Mouse (Mus musculus) heart, postnatal 0 days (tissue): ENCODE measurements around the gene Pigf. TPM values are rescaled to one million over a fixed set of nuclear protein-coding genes. Genes with fewer than 3 reads are reported as not detected.

ENCODE experiments used
- ATAC-seq: fragments of 200-750 bp; cut with Nextera tagmentation; 2 replicates; pipeline ENCODE4 v1.8.0; 2017; ENCODE audit warnings: low read depth, moderate number of reproducible peaks, moderate library complexity; ENCODE audit not compliant: insufficient read depth
- DNase-seq: peaks from one replicate; pipeline ENCODE4 v3.0.0-alpha.2; 2016; ENCODE audit warnings: low spot score
- H3K27ac ChIP-seq: fragments of 300-500 bp; sonication (generic); 2 replicates; pipeline ENCODE4 v1.5.1; 2014; ENCODE audit warnings: low read depth, mild to moderate bottlenecking
- H3K27me3 ChIP-seq: fragments of 300-500 bp; sonication (generic); 2 replicates; pipeline ENCODE4 v1.6.1; 2014; ENCODE audit warnings: low read length, mixed read lengths; ENCODE audit not compliant: control insufficient read depth, insufficient read depth
- H3K36me3 ChIP-seq: fragments of 300-500 bp; sonication (generic); replicated peaks from 2 replicates; pipeline ENCODE4 v1.6.1; 2014; ENCODE audit warnings: low read length, mixed read lengths; ENCODE audit not compliant: control insufficient read depth, insufficient read depth
- H3K4me1 ChIP-seq: fragments of 300-500 bp; sonication (generic); 2 replicates; pipeline ENCODE4 v1.6.1; 2014; ENCODE audit warnings: antibody characterized with exemption; ENCODE audit not compliant: control insufficient read depth, insufficient read depth
- H3K4me2 ChIP-seq: fragments of 300-500 bp; sonication (generic); 2 replicates; pipeline ENCODE4 v1.6.1; 2014; ENCODE audit warnings: low read depth, mild to moderate bottlenecking, low read length, moderate library complexity
- H3K4me3 ChIP-seq: fragments of 300-500 bp; sonication (generic); 2 replicates; pipeline ENCODE4 v1.5.1; 2014; ENCODE audit warnings: low read depth, low read length
- H3K9ac ChIP-seq: fragments of 300-500 bp; sonication (generic); replicated peaks from 2 replicates; pipeline ENCODE4 v1.6.1; 2014; ENCODE audit warnings: low read depth, low read length, mixed read lengths
- H3K9me3 ChIP-seq: fragments of 300-500 bp; sonication (generic); replicated peaks from 2 replicates; pipeline ENCODE4 v1.6.1; 2016; ENCODE audit warnings: low read length; ENCODE audit not compliant: control insufficient read depth
- CTCF ChIP-seq: IDR thresholded peaks from 2 replicates; pipeline ENCODE4 v1.5.1; 2016; ENCODE audit warnings: antibody characterized with exemption, control low read depth, low read depth
- EP300 ChIP-seq: IDR thresholded peaks from 2 replicates; pipeline ENCODE4 v1.6.1; 2016; ENCODE audit warnings: antibody characterized with exemption, low read depth
- WGBS: fragments of 180-500 bp; shearing (Covaris S2); extraction: QIAGEN DNeasy Blood & Tissue Kit; methylation state at CpG from one replicate; pipeline ENCODE4 v1.1.7; 2014; 5-methylcytosine and 5-hydroxymethylcytosine counted together
- polyA plus RNA-seq: library from polyadenylated mRNA; unstranded; fragments of >200 nt; fragmentation: Nextera tagmentation; extraction: Ambion mirVana; gene quantifications from 2 replicates; pipeline ENCODE4 v1.2.1, GENCODE M21; 2015
- total RNA-seq: library from RNA; depleted of rRNA; stranded (reverse); fragments of >200 nt; gene quantifications from 2 replicates; pipeline ENCODE4 v1.2.3, GENCODE M21; 2014; ENCODE audit warnings: low replicate concordance

Gene Pigf
- total and polyA plus RNA-seq, 2 experiments from 2014 or later = 9.0 to 10.1 TPM

DNA sequence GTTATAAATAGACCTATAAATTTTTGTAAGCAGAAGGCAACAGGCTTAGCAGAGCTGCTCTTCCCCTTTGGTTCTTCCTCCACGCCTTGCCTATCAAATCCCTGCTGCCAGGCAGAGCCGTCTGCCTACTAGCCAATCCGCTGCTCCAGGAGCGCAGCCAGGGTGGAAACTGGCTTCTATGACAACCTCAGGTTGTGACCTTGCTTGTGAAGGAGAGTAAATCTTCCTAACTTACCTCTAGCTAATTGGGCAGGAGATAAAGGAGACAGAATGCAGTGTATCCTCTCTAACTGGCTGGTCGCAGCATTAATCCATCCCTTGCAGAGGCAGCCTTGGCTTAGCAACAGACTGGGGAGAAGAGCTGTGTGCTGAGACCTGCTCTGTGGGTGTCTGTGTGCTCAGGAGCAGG lies 29.8 kb upstream of the Pigf start:
- Histone ChIP-seq H3K9me3 (no peaks in the 10 kb centered on the region), H3K4me3 (no peak overlapping the region), H3K36me3 (no peaks in the 10 kb centered on the region), H3K27me3 (no peaks in the 10 kb centered on the region), H3K4me2 (peak overlapping the region; percentile 3; the same call in 1 of the 2 replicates), H3K4me1 (peaks cover 17% of the 10 kb centered on the region), H3K27ac (peak overlapping the region; percentile 67), H3K9ac (no peak overlapping the region)
- DNase-seq (peak; percentile 75), ATAC-seq (peak; percentile 72)
- 20% methylated on average over 5 of the region's 5 CpGs for WGBS
- TF ChIP-seq EP300 = no peak
- TF ChIP-seq CTCF = no peak

DNA sequence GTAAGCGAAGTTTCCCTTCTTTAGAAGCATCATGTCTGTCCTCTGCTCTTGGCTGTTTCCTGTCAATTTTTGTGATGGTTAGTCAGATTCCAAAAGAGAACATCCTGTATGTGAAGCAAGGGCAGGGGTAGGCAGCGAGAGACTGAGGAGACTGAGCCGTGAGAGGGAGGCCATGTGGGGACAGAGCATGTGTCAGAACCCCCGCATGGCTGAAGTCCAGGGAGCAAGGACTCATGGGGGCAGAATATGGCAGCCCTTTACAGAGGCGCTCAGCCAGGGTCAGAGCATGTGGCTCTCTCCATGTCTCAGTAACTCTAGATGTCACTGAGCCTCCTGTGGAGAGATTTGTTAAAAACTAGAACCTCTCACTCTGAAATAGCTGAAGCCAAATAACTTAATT lies 28.7 kb upstream of the Pigf start:
- TF ChIP-seq CTCF = no peak
- TF ChIP-seq EP300 = no peak
- Histone ChIP-seq H3K9ac (no peak overlapping the region), H3K36me3 (no peaks in the 10 kb centered on the region), H3K4me3 (no peak overlapping the region), H3K4me2 (no peak overlapping the region), H3K27ac (no peak overlapping the region), H3K27me3 (no peaks in the 10 kb centered on the region), H3K9me3 (no peaks in the 10 kb centered on the region), H3K4me1 (peaks cover 17% of the 10 kb centered on the region)
- ATAC-seq = no peak
- DNase-seq = no peak
- 63% methylated on average over 5 of the region's 5 CpGs for WGBS

DNA sequence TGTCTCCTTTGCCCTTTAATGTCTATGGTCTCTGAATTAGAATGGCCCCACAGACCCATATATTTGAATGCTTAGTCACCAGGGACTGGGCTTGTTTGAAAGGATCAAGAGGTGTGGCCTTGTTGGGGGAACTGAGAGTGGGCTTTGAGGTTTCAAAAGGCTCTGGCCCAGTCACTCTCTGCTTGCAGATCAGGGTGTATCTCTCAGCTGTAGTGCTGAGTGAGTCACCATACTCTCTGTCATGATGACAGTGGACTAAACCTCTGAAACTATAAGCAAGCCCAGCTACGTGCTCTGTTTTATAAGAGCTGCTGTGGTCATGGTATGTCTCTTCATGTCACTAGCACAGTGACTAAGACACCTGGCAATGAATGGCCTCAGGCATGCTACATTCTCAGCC lies 27.2 kb upstream of the Pigf start:
- Histone ChIP-seq H3K4me3 (no peak overlapping the region), H3K9me3 (no peaks in the 10 kb centered on the region), H3K36me3 (no peaks in the 10 kb centered on the region), H3K9ac (no peak overlapping the region), H3K27me3 (no peaks in the 10 kb centered on the region), H3K4me2 (no peak overlapping the region), H3K27ac (no peak overlapping the region), H3K4me1 (peaks cover 13% of the 10 kb centered on the region)
- no peak for ATAC-seq
- TF ChIP-seq CTCF = no peak
- no peak for TF ChIP-seq EP300
- whole genome bisulfite sequencing = 75% methylated on average over 1 of the region's 1 CpGs
- no peak for DNase-seq

DNA sequence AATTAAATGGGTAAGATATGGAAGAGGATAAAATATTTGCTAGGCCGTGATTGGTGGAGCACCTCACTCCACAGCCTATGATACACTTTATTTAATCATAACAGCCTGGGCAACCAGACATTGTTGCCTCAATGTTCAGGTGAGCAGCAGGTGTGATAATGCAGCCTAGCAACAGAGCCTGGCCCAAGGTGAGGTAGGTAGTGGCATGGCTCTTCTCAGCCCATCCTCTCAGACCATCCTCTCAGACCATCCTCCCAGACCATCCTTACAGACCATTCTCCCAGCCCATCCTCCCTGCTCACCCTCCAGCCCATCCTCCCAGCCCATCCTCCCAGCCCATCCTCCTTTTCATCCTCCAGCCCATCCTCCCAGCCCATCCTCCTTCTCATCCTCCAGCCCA lies 26.4 kb upstream of the Pigf start:
- Histone ChIP-seq H3K4me2 (no peak overlapping the region), H3K9me3 (no peaks in the 10 kb centered on the region), H3K9ac (no peak overlapping the region), H3K4me3 (no peak overlapping the region), H3K4me1 (peaks cover 8% of the 10 kb centered on the region), H3K27me3 (no peaks in the 10 kb centered on the region), H3K36me3 (no peaks in the 10 kb centered on the region), H3K27ac (no peak overlapping the region)
- ATAC-seq (no peak), DNase-seq (no peak)
- WGBS = 87% methylated on average over 1 of the region's 1 CpGs
- TF ChIP-seq CTCF (no peak), EP300 (no peak)

DNA sequence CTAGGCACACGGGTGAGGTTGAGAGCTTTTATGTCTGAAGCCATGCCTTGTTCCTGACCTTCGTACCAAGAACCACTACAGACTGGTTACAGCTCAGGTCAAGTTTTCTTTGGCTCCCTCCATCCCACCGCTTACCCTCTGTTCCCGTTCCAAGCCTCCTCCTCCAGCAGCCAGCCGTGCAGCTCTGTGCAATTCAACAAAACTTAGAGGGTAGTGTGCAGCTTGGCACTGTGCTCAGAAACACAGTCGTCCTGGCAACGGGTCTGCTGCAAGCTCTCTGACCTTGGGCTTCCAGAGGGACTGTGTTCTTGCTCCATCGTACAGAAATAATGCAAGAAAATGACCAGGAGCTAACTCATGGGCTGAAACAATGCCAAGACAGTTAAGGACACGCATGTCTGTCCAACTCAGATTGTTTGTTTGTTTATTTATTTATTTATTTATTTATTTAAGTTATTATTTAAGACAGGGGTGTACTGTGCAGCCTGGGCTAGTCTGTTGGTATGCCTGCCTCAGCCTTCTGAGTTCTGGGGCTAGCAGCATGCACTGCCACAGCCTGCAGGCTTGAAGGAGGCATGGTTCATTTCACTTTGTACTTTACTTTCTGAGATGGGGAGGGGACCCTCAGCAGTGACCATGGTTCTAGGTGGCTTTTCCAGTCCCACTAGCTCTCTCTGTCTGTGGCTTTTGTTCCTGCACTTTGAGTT lies 25.4 kb upstream of the Pigf start:
- Histone ChIP-seq H3K27ac (no peak overlapping the region), H3K4me3 (no peak overlapping the region), H3K36me3 (no peaks in the 10 kb centered on the region), H3K4me2 (no peak overlapping the region), H3K9me3 (no peaks in the 10 kb centered on the region), H3K9ac (no peak overlapping the region), H3K4me1 (peaks cover 8% of the 10 kb centered on the region), H3K27me3 (no peaks in the 10 kb centered on the region)
- WGBS = 47% methylated on average over 9 of the region's 9 CpGs
- ATAC-seq = 0 out of 2 replicates have a peak, but pooled peaks have one; percentile 27
- TF ChIP-seq CTCF (no peak), EP300 (no peak)
- peak; percentile 18 for DNase-seq

DNA sequence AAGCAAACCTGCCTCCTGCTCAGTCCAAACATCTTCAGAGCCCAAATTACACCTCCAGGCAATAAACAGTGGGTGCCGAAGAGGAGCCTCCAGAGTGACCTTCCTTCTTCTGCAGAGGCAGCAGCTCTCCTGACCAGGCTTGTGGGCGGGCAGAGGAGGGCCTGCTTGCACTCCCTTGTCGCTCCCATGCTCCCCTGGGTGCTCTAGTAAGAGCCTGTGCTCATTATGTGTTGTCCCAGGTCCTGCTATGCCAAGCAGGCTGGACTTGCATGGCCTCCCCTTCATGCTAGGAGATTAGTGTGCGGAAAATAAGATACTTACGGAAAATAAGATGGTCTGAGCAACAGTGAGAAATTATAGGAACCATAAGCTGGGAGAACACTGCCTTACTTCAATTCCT lies 24.5 kb upstream of the Pigf start:
- H3K27ac ChIP-seq = no peak overlapping the region
- no peaks in the 10 kb centered on the region for H3K9me3 ChIP-seq
- ATAC-seq (no peak), DNase-seq (no peak)
- H3K4me3 ChIP-seq = no peak overlapping the region
- H3K36me3 ChIP-seq = no peaks in the 10 kb centered on the region
- H3K4me1 ChIP-seq = peaks cover 5% of the 10 kb centered on the region; the same call in 1 of the 2 replicates
- H3K9ac ChIP-seq = no peak overlapping the region
- TF ChIP-seq EP300 (no peak), CTCF (no peak)
- H3K27me3 ChIP-seq = 0 out of 2 replicates have a peak, but pooled peaks cover 3% of the 10 kb centered on the region
- 53% methylated on average over 5 of the region's 5 CpGs for WGBS
- H3K4me2 ChIP-seq = no peak overlapping the region
